Mouse (Mus musculus) embryo, embryonic 10.5 days (tissue): ENCODE data around the gene Sh3gl3.

Experiments used
- DNase-seq: peaks from one replicate; pipeline ENCODE4 v3.0.0-alpha.2; 2015; ENCODE audit warnings: low spot score

Sh3gl3 gene

GRCm38 (mm10) chr7:82173540-82173939 lies at the start of gene Sh3gl3:
Sh3gl3 (plus strand) TSS chr7:82173840.
- no peak for DNase-seq

- DNase-seq, result no peak
These were observed 35.4 kb upstream of the Sh3gl3 start for GRCm38 (mm10) chr7:82138196-82138595.

- DNase-seq, result no peak
These were observed 26.5 kb upstream of the Sh3gl3 start for GRCm38 (mm10) chr7:82147151-82147550.

- no peak for DNase-seq
These were observed 9.0 kb upstream of the Sh3gl3 start for GRCm38 (mm10) chr7:82164681-82165080.

- DNase-seq, result peak; percentile 91
These were observed 1.1 kb downstream of the Sh3gl3 start for GRCm38 (mm10) chr7:82174571-82175326.

GRCm38 (mm10) chr7:82175327-82175721 lies 1.7 kb downstream of the Sh3gl3 start:
- no peak for DNase-seq

DNA sequence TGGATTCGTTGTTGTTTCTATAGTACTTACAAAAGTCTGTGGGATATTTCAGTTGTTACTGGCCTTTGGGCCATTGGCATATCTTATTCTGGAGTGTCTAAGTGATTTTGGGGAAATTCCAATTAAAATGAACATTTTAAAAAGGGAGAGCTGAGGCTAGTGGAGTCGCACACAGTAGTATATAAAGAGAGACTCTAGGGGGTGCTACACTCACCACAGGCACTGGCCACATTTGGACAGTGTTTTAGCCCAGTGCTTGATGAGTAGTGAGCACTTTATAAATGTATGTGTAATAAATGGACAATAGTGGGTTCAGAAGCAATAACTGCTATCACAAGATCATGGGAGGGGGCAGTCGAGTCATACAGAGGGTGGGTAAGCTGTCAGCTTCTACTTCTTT lies 2.6 kb downstream of the Sh3gl3 start:
- DNase-seq, result peak; percentile 34

DNA sequence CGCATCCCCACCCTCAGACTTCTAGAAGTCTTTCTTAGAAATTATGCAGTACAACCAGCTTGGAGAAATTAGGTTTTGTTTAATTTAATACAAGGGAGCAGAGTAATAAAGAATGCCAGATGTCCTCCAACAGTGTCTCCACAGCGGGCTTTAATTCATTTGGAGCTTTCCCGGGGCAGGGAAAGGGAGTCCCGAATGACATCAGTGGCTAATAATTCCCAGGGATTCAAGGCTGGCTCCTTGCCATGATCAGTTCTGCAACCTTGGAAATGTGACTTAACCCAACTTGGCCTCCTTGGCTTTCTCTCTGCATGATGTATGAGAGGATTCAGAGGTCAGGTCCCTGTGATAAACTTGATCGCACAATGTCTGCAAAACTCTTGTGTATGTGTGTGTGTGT lies 3.7 kb downstream of the Sh3gl3 start:
- DNase-seq, result no peak

DNA sequence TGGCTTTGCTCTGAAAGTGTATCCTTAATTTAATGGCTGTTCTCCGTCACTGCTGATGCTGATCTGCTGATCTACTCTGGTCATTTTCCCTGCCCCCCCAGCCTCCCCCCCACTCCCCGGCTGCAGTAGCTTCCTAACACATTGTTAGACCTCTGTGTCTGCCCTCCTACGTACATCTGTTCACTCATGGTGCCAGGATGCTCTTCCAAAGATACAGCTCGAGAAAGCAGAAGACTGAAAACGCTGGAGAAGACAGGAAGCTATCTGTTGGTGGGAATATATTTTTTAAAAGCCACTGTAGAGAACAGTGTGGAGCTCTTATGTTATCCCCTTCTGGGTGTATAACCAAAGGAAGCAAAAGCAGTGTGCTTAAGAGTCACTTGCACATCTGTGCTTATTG lies 7.3 kb downstream of the Sh3gl3 start:
- no peak for DNase-seq

DNA sequence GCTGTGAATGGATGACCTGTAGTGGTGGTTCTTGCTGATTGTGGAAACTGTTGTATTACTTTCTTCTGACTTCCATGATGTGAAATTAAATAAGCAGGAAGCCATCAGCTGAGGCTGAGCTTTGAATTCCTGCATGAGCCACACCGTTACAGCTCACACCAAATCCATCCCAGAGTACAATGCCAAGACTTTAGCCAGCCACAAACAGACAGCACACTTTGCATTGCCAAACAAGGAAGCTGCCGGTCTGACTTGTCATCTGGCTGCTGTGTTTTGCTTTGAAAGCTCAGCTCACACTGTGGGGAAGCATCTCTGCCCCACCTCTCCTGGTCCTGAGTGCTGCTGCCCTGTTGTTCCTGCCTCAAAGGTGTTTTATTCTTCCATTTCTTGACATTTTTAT lies 9.1 kb downstream of the Sh3gl3 start:
- DNase-seq, result no peak

DNA sequence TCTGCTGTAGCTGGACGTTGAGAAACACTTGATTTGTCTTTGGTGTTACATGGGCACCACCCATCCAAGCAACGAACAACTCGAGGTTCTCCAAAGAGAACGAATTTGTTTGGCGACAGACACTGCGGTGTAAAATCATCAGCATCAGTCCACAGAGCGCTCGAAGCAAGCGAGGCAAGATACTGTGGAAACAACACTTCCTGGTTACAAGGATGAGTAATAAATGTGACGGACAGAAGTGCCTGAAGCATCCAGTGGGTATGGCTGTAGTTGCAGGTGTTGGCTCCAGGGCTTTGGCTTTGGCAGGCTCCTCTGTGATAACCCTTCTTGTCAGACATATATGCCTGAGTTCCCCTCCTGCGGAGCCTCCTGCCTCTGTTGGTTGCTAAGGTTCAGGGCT lies 18.0 kb downstream of the Sh3gl3 start:
- no peak for DNase-seq

DNA sequence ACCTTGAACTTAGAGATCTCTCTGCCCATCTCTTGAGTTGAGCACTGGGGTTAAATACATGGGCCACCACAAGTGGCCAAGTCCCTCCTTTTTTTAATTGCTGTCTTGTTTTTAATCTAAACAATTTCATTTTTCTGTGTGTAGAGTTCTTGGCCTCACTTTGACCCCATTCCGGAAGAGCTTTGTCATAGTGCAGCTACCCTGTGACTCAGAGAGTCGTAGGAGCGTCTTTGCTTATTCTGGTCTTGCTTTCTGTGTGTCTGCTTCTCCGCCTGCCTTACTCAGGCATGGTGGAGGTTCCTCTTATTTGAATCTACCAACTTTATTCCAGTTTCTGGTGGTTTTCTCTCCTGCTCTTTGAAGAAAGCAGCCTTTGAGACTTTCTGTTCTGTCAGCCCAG lies 18.9 kb downstream of the Sh3gl3 start:
- no peak for DNase-seq

DNA sequence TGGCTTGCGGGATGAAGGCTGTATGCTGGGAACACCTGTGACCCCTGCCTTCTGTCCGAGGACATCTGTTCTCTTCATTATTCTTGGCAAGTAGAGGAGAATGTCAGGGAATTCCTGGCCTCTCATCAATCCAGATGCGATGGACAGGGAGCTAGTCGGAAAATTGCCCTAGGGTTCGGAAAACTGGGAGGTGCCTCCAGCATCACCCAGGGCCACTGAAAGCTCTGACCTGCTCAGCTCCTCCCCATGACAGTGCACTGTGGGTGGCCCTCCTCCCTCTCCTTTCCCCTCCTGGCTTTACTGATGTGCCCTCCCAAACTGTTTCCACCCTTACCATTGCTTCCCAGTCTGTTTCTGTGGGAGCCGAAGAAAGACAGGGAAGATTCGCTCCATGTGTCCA lies 29.5 kb downstream of the Sh3gl3 start:
- peak; percentile 40 for DNase-seq

DNA sequence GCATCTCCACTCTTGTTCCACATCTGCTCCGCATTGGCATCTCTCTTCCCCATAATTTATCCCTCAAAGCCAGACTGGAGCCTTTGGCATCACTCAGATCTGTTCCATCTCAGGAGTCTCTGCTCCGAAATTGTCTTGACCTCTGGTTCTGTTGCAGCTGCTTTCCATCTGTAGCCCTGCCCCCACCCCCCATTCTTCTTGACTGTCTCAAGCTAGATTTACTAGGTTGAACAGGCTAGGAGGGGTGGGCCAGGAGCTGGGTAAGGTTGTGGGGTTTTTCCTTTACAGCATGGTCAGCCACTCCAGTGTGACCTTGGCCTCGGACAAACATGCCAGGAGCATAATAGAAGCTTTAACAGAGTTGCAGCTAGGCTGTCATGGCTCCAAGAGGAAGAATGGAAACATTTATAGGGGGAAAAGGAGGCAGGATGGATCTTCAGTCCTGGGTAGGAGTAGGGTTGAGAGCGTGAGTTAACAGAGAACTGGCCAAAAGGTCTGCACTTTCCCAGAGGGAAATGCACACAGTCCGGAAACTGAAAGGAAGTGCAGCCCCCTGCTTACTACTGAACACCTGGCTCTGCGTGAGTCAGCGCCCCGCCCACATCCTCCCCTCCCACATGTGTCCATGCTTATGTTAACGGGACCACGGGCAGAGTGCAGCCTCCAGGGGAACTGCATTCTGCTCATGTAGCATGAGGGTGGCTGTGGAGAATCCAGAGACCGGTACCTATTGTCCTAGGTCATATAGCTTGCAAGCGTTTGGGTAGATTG lies 30.6 kb downstream of the Sh3gl3 start:
- peak; percentile 75 for DNase-seq

- no peak for DNase-seq
These were observed 31.3 kb downstream of the Sh3gl3 start for GRCm38 (mm10) chr7:82204975-82205374.

DNA sequence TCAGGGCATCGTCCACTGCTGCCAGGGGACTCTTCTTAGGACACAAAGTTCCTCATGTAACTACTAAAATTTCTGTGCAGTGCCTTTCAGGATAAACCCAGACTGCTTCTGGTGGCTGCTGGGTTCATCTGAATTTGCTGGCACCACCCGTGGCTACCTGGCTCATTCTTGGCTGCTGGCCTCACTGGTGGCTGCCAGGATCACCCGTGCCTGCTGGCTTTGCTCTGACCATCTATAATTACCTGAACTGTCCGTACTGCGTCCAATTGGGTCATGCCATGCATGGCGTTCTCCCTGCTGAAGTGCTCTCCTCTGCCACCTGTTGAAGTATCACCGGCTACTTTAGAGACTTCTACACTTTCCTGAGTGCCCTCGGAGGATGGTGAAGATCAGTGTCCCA lies 33.1 kb downstream of the Sh3gl3 start:
- no peak for DNase-seq

DNA sequence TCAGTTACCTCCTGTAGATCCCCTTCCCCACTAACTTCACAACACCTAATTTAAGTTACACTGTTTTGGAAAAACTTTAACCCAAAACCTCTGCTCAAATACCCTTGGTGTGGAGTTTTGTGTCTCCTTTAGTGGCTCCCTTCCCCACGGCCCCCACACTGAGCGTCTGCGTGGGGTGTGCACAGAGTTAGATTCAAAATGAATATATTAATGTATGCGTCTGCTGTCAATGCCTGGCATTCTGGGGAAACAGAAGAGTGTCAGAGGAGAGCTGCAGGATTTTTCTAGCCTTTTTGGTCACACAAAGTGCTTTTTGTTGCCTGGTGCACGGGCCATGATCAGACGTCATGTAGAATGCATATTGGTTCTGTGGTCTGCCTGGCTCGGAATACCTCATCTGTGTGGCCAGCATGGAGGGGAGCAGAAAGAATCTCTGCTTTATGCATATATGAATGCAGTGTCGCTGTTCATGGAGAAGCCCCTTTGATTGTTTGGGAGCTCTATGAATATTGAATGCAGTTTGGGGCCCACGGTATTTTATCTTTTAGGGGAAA lies 47.8 kb downstream of the Sh3gl3 start:
- DNase-seq, result no peak

- DNase-seq, result no peak
These were observed 50.5 kb downstream of the Sh3gl3 start for GRCm38 (mm10) chr7:82223906-82224846.

- DNase-seq, result no peak
These were observed 59.6 kb downstream of the Sh3gl3 start for GRCm38 (mm10) chr7:82233201-82233600.

DNA sequence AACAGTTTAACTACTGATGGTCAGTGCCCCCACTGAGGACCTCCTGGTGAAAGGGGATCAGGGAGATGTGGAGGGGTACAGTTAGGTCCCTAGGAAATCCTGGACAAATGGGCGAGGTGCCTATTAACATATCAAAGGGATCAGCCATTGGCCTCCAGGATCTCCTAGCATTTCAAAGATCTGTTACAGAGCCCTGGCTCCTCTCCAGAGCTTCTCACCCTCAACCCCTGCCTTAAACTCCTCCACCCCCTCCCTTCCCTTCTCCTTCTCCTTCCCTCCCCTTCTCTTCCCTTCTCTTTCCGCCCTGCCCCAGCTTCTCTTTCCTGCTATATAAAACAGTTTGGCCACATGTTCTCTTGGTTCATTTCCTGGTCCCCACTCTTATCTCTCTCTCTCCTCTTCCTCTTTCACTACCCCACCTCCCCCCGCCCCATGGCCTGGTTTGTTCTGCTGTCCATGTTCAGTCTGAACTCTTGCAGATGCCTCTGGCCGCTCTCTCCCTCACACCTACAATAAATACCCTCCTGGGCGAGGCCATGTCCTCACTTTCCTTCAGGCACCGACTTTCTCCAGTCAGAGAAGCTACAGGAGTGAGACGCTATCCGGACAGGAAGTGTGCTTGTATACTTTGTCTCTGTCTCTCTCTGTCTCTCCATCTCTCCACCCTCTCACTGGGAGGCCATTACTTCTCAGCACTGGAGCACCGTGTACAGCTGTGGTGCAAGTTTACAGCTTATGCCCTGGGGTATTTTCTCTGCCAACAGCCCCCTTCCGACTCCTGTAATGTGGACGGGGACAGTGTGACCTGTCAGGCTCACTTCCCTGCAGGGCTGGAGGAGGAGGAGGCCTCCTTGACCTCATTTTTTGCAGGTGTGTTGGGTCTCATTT lies 60.6 kb downstream of the Sh3gl3 start:
- DNase-seq, result no peak

DNA sequence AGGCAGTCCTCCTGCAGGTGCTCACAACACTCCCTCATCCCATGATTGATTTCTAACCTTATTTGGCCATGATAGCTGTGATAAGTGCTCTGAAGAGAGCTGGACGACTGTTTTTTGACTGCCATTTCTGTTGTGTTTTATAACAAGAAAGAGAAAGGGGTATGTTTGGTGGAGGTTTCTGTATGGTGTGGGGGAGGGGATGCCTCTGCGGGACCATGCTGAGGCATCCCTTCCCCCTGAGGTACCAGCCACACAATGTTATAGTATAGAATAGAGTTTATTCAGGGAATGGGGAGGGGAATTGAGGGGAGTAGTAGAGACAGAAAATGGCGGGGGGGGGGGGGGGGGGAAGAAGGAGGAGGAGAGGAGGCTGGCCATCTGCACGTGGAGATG lies 61.3 kb downstream of the Sh3gl3 start:
- no peak for DNase-seq
